Mouse (Mus musculus): Measurements from ENCODE around the gene Fignl1. TPM values are rescaled to one million over a fixed set of nuclear protein-coding genes. Genes with fewer than 3 reads are reported as not detected.

The Fignl1 gene
- polyA plus RNA-seq, 1 experiment from 2014 or later = 52.8 TPM

- H3K27ac ChIP-seq = no peak overlapping the region
- WGBS = 84% methylated on average over 3 of the region's 3 CpGs
- H3K9ac ChIP-seq = no peak overlapping the region
- no peak for ATAC-seq
- no peak overlapping the region for H3K4me2 ChIP-seq (replicated peaks)
- no peaks in the 10 kb centered on the region for H3K4me1 ChIP-seq (replicated peaks)
- H3K27me3 ChIP-seq (replicated peaks) = no peaks in the 10 kb centered on the region
- H3K9me3 ChIP-seq = no peaks in the 10 kb centered on the region
- no peak overlapping the region for H3K4me3 ChIP-seq (replicated peaks)
- no peaks in the 10 kb centered on the region for H3K36me3 ChIP-seq
Observed at GRCm38 (mm10) chr11:11770691-11771090, 38.1 kb downstream of the Fignl1 start.

- H3K9me3 ChIP-seq = no peaks in the 10 kb centered on the region
- no peak overlapping the region for H3K4me3 ChIP-seq (replicated peaks)
- no peak overlapping the region for H3K27ac ChIP-seq
- no peak for ATAC-seq
- no peaks in the 10 kb centered on the region for H3K4me1 ChIP-seq (replicated peaks)
- H3K4me2 ChIP-seq (replicated peaks) = no peak overlapping the region
- no peaks in the 10 kb centered on the region for H3K36me3 ChIP-seq
- 93% methylated on average over 20 of the region's 20 CpGs for WGBS
- no peak overlapping the region for H3K9ac ChIP-seq
- no peaks in the 10 kb centered on the region for H3K27me3 ChIP-seq (replicated peaks)
Observed at GRCm38 (mm10) chr11:11769281-11769680, 39.5 kb downstream of the Fignl1 start.

GRCm38 (mm10) chr11:11768057-11768456 is 40.7 kb downstream of the Fignl1 start:
- Histone ChIP-seq H3K9me3 (no peaks in the 10 kb centered on the region), H3K4me1 (replicated peaks) (no peaks in the 10 kb centered on the region), H3K27me3 (replicated peaks) (no peaks in the 10 kb centered on the region), H3K9ac (no peak overlapping the region), H3K27ac (no peak overlapping the region), H3K36me3 (no peaks in the 10 kb centered on the region), H3K4me3 (replicated peaks) (no peak overlapping the region), H3K4me2 (replicated peaks) (no peak overlapping the region)
- ATAC-seq = no peak
- WGBS = 81% methylated on average over 2 of the region's 2 CpGs

GRCm38 (mm10) chr11:11766736-11767135 is 42.0 kb downstream of the Fignl1 start:
- Histone ChIP-seq H3K9me3 (no peaks in the 10 kb centered on the region), H3K4me3 (replicated peaks) (no peak overlapping the region), H3K27me3 (replicated peaks) (no peaks in the 10 kb centered on the region), H3K9ac (no peak overlapping the region), H3K4me1 (replicated peaks) (no peaks in the 10 kb centered on the region), H3K4me2 (replicated peaks) (no peak overlapping the region), H3K36me3 (no peaks in the 10 kb centered on the region), H3K27ac (no peak overlapping the region)
- ATAC-seq = no peak

GRCm38 (mm10) chr11:11766105-11766504 is 42.7 kb downstream of the Fignl1 start:
- H3K9ac ChIP-seq = no peak overlapping the region
- H3K4me3 ChIP-seq (replicated peaks) = no peak overlapping the region
- no peak overlapping the region for H3K27ac ChIP-seq
- no peaks in the 10 kb centered on the region for H3K27me3 ChIP-seq (replicated peaks)
- ATAC-seq = no peak
- no peaks in the 10 kb centered on the region for H3K36me3 ChIP-seq
- 74% methylated on average over 1 of the region's 1 CpGs for WGBS
- H3K4me2 ChIP-seq (replicated peaks) = no peak overlapping the region
- H3K4me1 ChIP-seq (replicated peaks) = no peaks in the 10 kb centered on the region
- no peaks in the 10 kb centered on the region for H3K9me3 ChIP-seq

- Histone ChIP-seq H3K4me1 (replicated peaks) (no peaks in the 10 kb centered on the region), H3K4me2 (replicated peaks) (no peak overlapping the region), H3K27ac (no peak overlapping the region), H3K9me3 (no peaks in the 10 kb centered on the region), H3K36me3 (no peaks in the 10 kb centered on the region), H3K9ac (no peak overlapping the region), H3K4me3 (replicated peaks) (no peak overlapping the region), H3K27me3 (replicated peaks) (no peaks in the 10 kb centered on the region)
- no peak for ATAC-seq
- WGBS = 85% methylated on average over 1 of the region's 1 CpGs
Observed at GRCm38 (mm10) chr11:11765414-11765813, 43.3 kb downstream of the Fignl1 start.

GRCm38 (mm10) chr11:11763211-11763666 is 45.5 kb downstream of the Fignl1 start:
- no peak overlapping the region for H3K27ac ChIP-seq
- ATAC-seq = no peak
- H3K4me2 ChIP-seq (replicated peaks) = no peak overlapping the region
- no peak overlapping the region for H3K4me3 ChIP-seq (replicated peaks)
- H3K27me3 ChIP-seq (replicated peaks) = no peaks in the 10 kb centered on the region
- no peaks in the 10 kb centered on the region for H3K36me3 ChIP-seq
- H3K4me1 ChIP-seq (replicated peaks) = no peaks in the 10 kb centered on the region
- H3K9me3 ChIP-seq = no peaks in the 10 kb centered on the region
- no peak overlapping the region for H3K9ac ChIP-seq
- 71% methylated on average over 4 of the region's 4 CpGs for WGBS

GRCm38 (mm10) chr11:11758883-11759282 is 49.9 kb downstream of the Fignl1 start:
- Histone ChIP-seq H3K4me3 (replicated peaks) (no peak overlapping the region), H3K9me3 (no peaks in the 10 kb centered on the region), H3K27me3 (replicated peaks) (no peaks in the 10 kb centered on the region), H3K4me1 (replicated peaks) (no peaks in the 10 kb centered on the region), H3K4me2 (replicated peaks) (no peak overlapping the region), H3K27ac (no peak overlapping the region), H3K9ac (no peak overlapping the region), H3K36me3 (no peaks in the 10 kb centered on the region)
- no peak for ATAC-seq
- 92% methylated on average over 1 of the region's 1 CpGs for WGBS

- Histone ChIP-seq H3K9ac (no peak overlapping the region), H3K27ac (no peak overlapping the region), H3K4me3 (replicated peaks) (no peak overlapping the region), H3K4me1 (replicated peaks) (no peaks in the 10 kb centered on the region), H3K36me3 (no peaks in the 10 kb centered on the region), H3K27me3 (replicated peaks) (no peaks in the 10 kb centered on the region), H3K4me2 (replicated peaks) (no peak overlapping the region), H3K9me3 (no peaks in the 10 kb centered on the region)
- 80% methylated on average over 6 of the region's 6 CpGs for whole genome bisulfite sequencing
- no peak for ATAC-seq
Observed at GRCm38 (mm10) chr11:11758121-11758520, 50.6 kb downstream of the Fignl1 start.

GRCm38 (mm10) chr11:11752859-11753258 is 55.9 kb downstream of the Fignl1 start:
- H3K4me1 ChIP-seq (replicated peaks) = no peaks in the 10 kb centered on the region
- no peaks in the 10 kb centered on the region for H3K9me3 ChIP-seq
- no peaks in the 10 kb centered on the region for H3K36me3 ChIP-seq
- ATAC-seq = no peak
- H3K4me2 ChIP-seq (replicated peaks) = no peak overlapping the region
- H3K4me3 ChIP-seq (replicated peaks) = no peak overlapping the region
- no peaks in the 10 kb centered on the region for H3K27me3 ChIP-seq (replicated peaks)
- H3K27ac ChIP-seq = no peak overlapping the region
- 82% methylated on average over 5 of the region's 5 CpGs for WGBS
- H3K9ac ChIP-seq = no peak overlapping the region

- no peak overlapping the region for H3K27ac ChIP-seq
- H3K9me3 ChIP-seq = no peaks in the 10 kb centered on the region
- H3K4me1 ChIP-seq (replicated peaks) = no peaks in the 10 kb centered on the region
- H3K9ac ChIP-seq = no peak overlapping the region
- H3K4me2 ChIP-seq (replicated peaks) = no peak overlapping the region
- no peak for ATAC-seq
- H3K4me3 ChIP-seq (replicated peaks) = no peak overlapping the region
- H3K36me3 ChIP-seq = no peaks in the 10 kb centered on the region
- WGBS = 88% methylated on average over 5 of the region's 5 CpGs
- H3K27me3 ChIP-seq (replicated peaks) = no peaks in the 10 kb centered on the region
Observed at GRCm38 (mm10) chr11:11751091-11751490, 57.7 kb downstream of the Fignl1 start.

GRCm38 (mm10) chr11:11744222-11744621 is 64.5 kb downstream of the Fignl1 start:
- Histone ChIP-seq H3K27ac (no peak overlapping the region), H3K9me3 (no peaks in the 10 kb centered on the region), H3K4me1 (replicated peaks) (no peaks in the 10 kb centered on the region), H3K4me2 (replicated peaks) (no peak overlapping the region), H3K36me3 (no peaks in the 10 kb centered on the region), H3K9ac (no peak overlapping the region), H3K4me3 (replicated peaks) (no peak overlapping the region), H3K27me3 (replicated peaks) (no peaks in the 10 kb centered on the region)
- no peak for ATAC-seq
- WGBS = 55% methylated on average over 1 of the region's 1 CpGs

- no peaks in the 10 kb centered on the region for H3K36me3 ChIP-seq
- WGBS = 29% methylated on average over 2 of the region's 2 CpGs
- no peak for ATAC-seq
Observed at GRCm38 (mm10) chr11:11742626-11743025, 66.1 kb downstream of the Fignl1 start.

More at GRCm38 (mm10) chr11:11742626-11743025, 66.1 kb downstream of the Fignl1 start:
- no peak overlapping the region for H3K4me2 ChIP-seq (replicated peaks)
- H3K4me3 ChIP-seq (replicated peaks) = no peak overlapping the region
- no peaks in the 10 kb centered on the region for H3K4me1 ChIP-seq (replicated peaks)
- no peaks in the 10 kb centered on the region for H3K9me3 ChIP-seq
- H3K27me3 ChIP-seq (replicated peaks) = no peaks in the 10 kb centered on the region
- no peak overlapping the region for H3K9ac ChIP-seq
- H3K27ac ChIP-seq = no peak overlapping the region

Data from intestine, embryonic 15.5 days (tissue).